Mouse (Mus musculus) brain, embryonic 14.5 days (tissue): Measurements from ENCODE around the gene Senp1.

Source experiments
- CTCF ChIP-seq: fragments of 200-500 bp; IDR thresholded peaks from 2 replicates; pipeline ENCODE4 v1.5.1; 2012; ENCODE audit warnings: inconsistent platforms, mild to moderate bottlenecking, moderate library complexity, borderline replicate concordance; ENCODE audit not compliant: insufficient read depth, insufficient read length; ENCODE audit errors: extremely low read depth
- POLR2A ChIP-seq: fragments of 200-500 bp; IDR thresholded peaks from 2 replicates; pipeline ENCODE4 v1.6.1; 2012; ENCODE audit warnings: mild to moderate bottlenecking, inconsistent platforms, borderline replicate concordance; ENCODE audit not compliant: poor library complexity, insufficient read depth, insufficient read length, severe bottlenecking; ENCODE audit errors: extremely low read depth

GRCm38 (mm10) chr15:98135671-98136070, 42.1 kb upstream of the Senp1 start:
- no peak for TF ChIP-seq CTCF
- TF ChIP-seq POLR2A: no peak
